Mouse (Mus musculus): ENCODE data around the gene Cldn15. TPM values are rescaled to one million over a fixed set of nuclear protein-coding genes. Genes with fewer than 3 reads are reported as not detected.
"Not testable (repeated sequence)": the region's sequence is repeated elsewhere in the genome, so short reads cannot be mapped to it uniquely, and the experiment has no call there.

Cldn15 gene
- polyA plus RNA-seq, 1 experiment from 2014 or later: 6.7 TPM

GRCm38 (mm10) chr5:136931896-136932295 is 34.5 kb upstream of the Cldn15 start:
- H3K9me3 ChIP-seq (ENCODE audit: control insufficient read depth, low read depth, low read length): no peaks in the 10 kb centered on the region
- H3K9ac ChIP-seq (replicated peaks; ENCODE audit: low read depth, low read length): no peak overlapping the region
- no peak overlapping the region for H3K4me2 ChIP-seq (replicated peaks; ENCODE audit: low read depth, low read length)
- H3K27ac ChIP-seq (ENCODE audit: low read length): no peak overlapping the region
- H3K27me3 ChIP-seq (ENCODE audit: control insufficient read depth, insufficient read depth, low read length): no peaks in the 10 kb centered on the region
- 86% methylated on average over 14 of the region's 14 CpGs for WGBS
- no peak overlapping the region for H3K4me3 ChIP-seq (ENCODE audit: low read depth, low read length)
- H3K4me1 ChIP-seq (ENCODE audit: control insufficient read depth, insufficient read depth, low read length): no peaks in the 10 kb centered on the region
- no peaks in the 10 kb centered on the region for H3K36me3 ChIP-seq (ENCODE audit: control insufficient read depth, insufficient read depth, low read length)
- ATAC-seq (ENCODE audit: insufficient number of reproducible peaks, insufficient read depth, low FRiP score, low read depth): no peak

DNA sequence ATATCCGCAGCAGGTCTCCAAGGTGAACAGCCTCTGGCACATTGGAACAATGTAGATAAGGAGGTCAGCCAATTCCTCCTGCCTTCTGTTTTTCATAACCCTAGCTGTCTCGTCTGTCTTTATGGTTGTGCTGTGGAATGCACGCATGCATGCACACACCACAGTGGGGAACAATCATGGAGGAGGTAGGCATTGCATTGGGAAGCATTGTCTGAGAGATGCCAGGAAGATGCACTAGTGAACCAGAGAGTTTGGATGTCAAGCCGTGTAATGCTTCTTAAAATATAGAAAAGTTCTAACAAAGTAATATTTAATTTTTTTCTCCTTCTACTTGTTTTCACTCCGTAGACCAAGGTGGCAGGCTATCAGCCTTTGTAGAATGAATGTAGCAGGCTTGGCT is 33.5 kb upstream of the Cldn15 start:
- no peak overlapping the region for H3K4me3 ChIP-seq (ENCODE audit: low read depth, low read length)
- no peaks in the 10 kb centered on the region for H3K4me1 ChIP-seq (ENCODE audit: control insufficient read depth, insufficient read depth, low read length)
- H3K36me3 ChIP-seq (ENCODE audit: control insufficient read depth, insufficient read depth, low read length): no peaks in the 10 kb centered on the region
- no peak overlapping the region for H3K27ac ChIP-seq (ENCODE audit: low read length)
- no peak for ATAC-seq (ENCODE audit: insufficient number of reproducible peaks, insufficient read depth, low FRiP score, low read depth)
- no peak overlapping the region for H3K4me2 ChIP-seq (replicated peaks; ENCODE audit: low read depth, low read length)
- H3K9me3 ChIP-seq (ENCODE audit: control insufficient read depth, low read depth, low read length): no peaks in the 10 kb centered on the region
- no peaks in the 10 kb centered on the region for H3K27me3 ChIP-seq (ENCODE audit: control insufficient read depth, insufficient read depth, low read length)
- H3K9ac ChIP-seq (replicated peaks; ENCODE audit: low read depth, low read length): no peak overlapping the region
- 84% methylated on average over 5 of the region's 5 CpGs for WGBS

DNA sequence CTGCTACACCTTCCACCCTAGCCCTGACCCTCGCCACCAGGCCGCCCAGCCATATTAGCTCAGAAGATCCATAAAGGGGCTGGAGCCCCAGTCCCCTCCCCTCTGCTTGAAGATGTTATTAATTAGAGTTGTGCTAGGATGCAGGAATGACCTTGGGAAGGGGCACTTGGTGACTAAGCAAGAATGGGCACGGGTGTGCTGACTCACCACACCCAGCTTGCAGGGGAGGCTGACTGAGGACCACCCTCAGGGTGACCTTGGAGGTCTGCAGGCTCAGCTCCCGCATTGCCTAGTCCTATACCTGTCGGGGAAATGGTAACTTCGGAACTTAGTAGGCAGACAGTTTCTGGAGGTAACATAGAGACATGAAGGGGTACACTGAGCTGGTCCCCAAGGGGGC is 32.5 kb upstream of the Cldn15 start:
- no peak for ATAC-seq (ENCODE audit: insufficient number of reproducible peaks, insufficient read depth, low FRiP score, low read depth)
- H3K4me2 ChIP-seq (replicated peaks; ENCODE audit: low read depth, low read length): no peak overlapping the region

GRCm38 (mm10) chr5:136935905-136936695 is 30.3 kb upstream of the Cldn15 start:
- no peaks in the 10 kb centered on the region for H3K9me3 ChIP-seq (ENCODE audit: control insufficient read depth, low read depth, low read length)
- no peak overlapping the region for H3K9ac ChIP-seq (replicated peaks; ENCODE audit: low read depth, low read length)
- H3K27ac ChIP-seq (ENCODE audit: low read length): no peak overlapping the region
- no peak overlapping the region for H3K4me3 ChIP-seq (ENCODE audit: low read depth, low read length)
- 61% methylated on average over 7 of the region's 7 CpGs for WGBS
- no peak overlapping the region for H3K4me2 ChIP-seq (replicated peaks; ENCODE audit: low read depth, low read length)
- H3K4me1 ChIP-seq (ENCODE audit: control insufficient read depth, insufficient read depth, low read length): no peaks in the 10 kb centered on the region
- no peaks in the 10 kb centered on the region for H3K27me3 ChIP-seq (ENCODE audit: control insufficient read depth, insufficient read depth, low read length)
- H3K36me3 ChIP-seq (ENCODE audit: control insufficient read depth, insufficient read depth, low read length): no peaks in the 10 kb centered on the region
- no peak for ATAC-seq (ENCODE audit: insufficient number of reproducible peaks, insufficient read depth, low FRiP score, low read depth)

More for the DNA sequence above, 32.5 kb upstream of the Cldn15 start:
- 85% methylated on average over 6 of the region's 6 CpGs for WGBS
- no peak overlapping the region for H3K9ac ChIP-seq (replicated peaks; ENCODE audit: low read depth, low read length)
- H3K4me1 ChIP-seq (ENCODE audit: control insufficient read depth, insufficient read depth, low read length): no peaks in the 10 kb centered on the region
- H3K9me3 ChIP-seq (ENCODE audit: control insufficient read depth, low read depth, low read length): no peaks in the 10 kb centered on the region
- no peaks in the 10 kb centered on the region for H3K27me3 ChIP-seq (ENCODE audit: control insufficient read depth, insufficient read depth, low read length)
- H3K36me3 ChIP-seq (ENCODE audit: control insufficient read depth, insufficient read depth, low read length): no peaks in the 10 kb centered on the region
- H3K4me3 ChIP-seq (ENCODE audit: low read depth, low read length): no peak overlapping the region
- no peak overlapping the region for H3K27ac ChIP-seq (ENCODE audit: low read length)

GRCm38 (mm10) chr5:136936750-136937149 is 29.7 kb upstream of the Cldn15 start:
- no peaks in the 10 kb centered on the region for H3K9me3 ChIP-seq (ENCODE audit: control insufficient read depth, low read depth, low read length)
- no peak overlapping the region for H3K9ac ChIP-seq (replicated peaks; ENCODE audit: low read depth, low read length)
- no peaks in the 10 kb centered on the region for H3K4me1 ChIP-seq (ENCODE audit: control insufficient read depth, insufficient read depth, low read length)
- H3K4me3 ChIP-seq (ENCODE audit: low read depth, low read length): no peak overlapping the region
- WGBS: 83% methylated on average over 6 of the region's 6 CpGs
- no peaks in the 10 kb centered on the region for H3K36me3 ChIP-seq (ENCODE audit: control insufficient read depth, insufficient read depth, low read length)
- no peak overlapping the region for H3K4me2 ChIP-seq (replicated peaks; ENCODE audit: low read depth, low read length)
- no peaks in the 10 kb centered on the region for H3K27me3 ChIP-seq (ENCODE audit: control insufficient read depth, insufficient read depth, low read length)
- H3K27ac ChIP-seq (ENCODE audit: low read length): no peak overlapping the region
- ATAC-seq (ENCODE audit: insufficient number of reproducible peaks, insufficient read depth, low FRiP score, low read depth): no peak

- WGBS: 87% methylated on average over 5 of the region's 5 CpGs
- no peak for ATAC-seq (ENCODE audit: insufficient number of reproducible peaks, insufficient read depth, low FRiP score, low read depth)
- no peaks in the 10 kb centered on the region for H3K36me3 ChIP-seq (ENCODE audit: control insufficient read depth, insufficient read depth, low read length)
- H3K27me3 ChIP-seq (ENCODE audit: control insufficient read depth, insufficient read depth, low read length): no peaks in the 10 kb centered on the region
- no peaks in the 10 kb centered on the region for H3K9me3 ChIP-seq (ENCODE audit: control insufficient read depth, low read depth, low read length)
- H3K4me1 ChIP-seq (ENCODE audit: control insufficient read depth, insufficient read depth, low read length): no peaks in the 10 kb centered on the region
- no peak overlapping the region for H3K4me2 ChIP-seq (replicated peaks; ENCODE audit: low read depth, low read length)
- no peak overlapping the region for H3K4me3 ChIP-seq (ENCODE audit: low read depth, low read length)
- H3K9ac ChIP-seq (replicated peaks; ENCODE audit: low read depth, low read length): no peak overlapping the region
- H3K27ac ChIP-seq (ENCODE audit: low read length): no peak overlapping the region
These were observed 28.8 kb upstream of the Cldn15 start for GRCm38 (mm10) chr5:136937621-136938020.

- Histone ChIP-seq H3K4me1 (ENCODE audit: control insufficient read depth, insufficient read depth, low read length) (no peaks in the 10 kb centered on the region), H3K36me3 (ENCODE audit: control insufficient read depth, insufficient read depth, low read length) (no peaks in the 10 kb centered on the region), H3K27ac (ENCODE audit: low read length) (no peak overlapping the region), H3K9ac (replicated peaks; ENCODE audit: low read depth, low read length) (no peak overlapping the region), H3K4me2 (replicated peaks; ENCODE audit: low read depth, low read length) (no peak overlapping the region), H3K27me3 (ENCODE audit: control insufficient read depth, insufficient read depth, low read length) (no peaks in the 10 kb centered on the region), H3K9me3 (ENCODE audit: control insufficient read depth, low read depth, low read length) (no peaks in the 10 kb centered on the region), H3K4me3 (ENCODE audit: low read depth, low read length) (no peak overlapping the region)
- 67% methylated on average over 7 of the region's 7 CpGs for WGBS
- ATAC-seq (ENCODE audit: insufficient number of reproducible peaks, insufficient read depth, low FRiP score, low read depth): no peak
These were observed 27.1 kb upstream of the Cldn15 start for GRCm38 (mm10) chr5:136939284-136939683.

DNA sequence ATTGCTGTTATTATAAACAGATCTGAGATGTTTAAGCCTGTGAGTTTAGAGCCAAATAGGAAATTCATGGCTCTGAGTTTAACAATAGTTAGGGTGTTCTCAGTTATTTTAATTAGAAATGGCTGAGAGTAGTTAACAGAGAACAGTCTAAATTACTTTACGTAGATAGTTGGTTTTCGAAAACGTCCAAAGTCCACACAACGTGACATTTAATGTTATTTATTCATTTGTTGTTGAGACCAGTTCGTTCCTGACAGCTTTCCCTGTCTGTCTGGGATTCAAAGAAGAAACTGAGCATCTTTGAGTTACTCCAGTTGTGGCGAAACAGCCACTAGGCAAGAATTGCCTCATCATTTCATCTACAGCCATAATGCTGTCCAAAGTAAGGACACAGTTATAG is 26.4 kb upstream of the Cldn15 start:
- not testable (repeated sequence) for H3K27me3 ChIP-seq (ENCODE audit: control insufficient read depth, insufficient read depth, low read length); ATAC-seq (ENCODE audit: insufficient number of reproducible peaks, insufficient read depth, low FRiP score, low read depth); H3K4me1 ChIP-seq (ENCODE audit: control insufficient read depth, insufficient read depth, low read length); H3K9me3 ChIP-seq (ENCODE audit: control insufficient read depth, low read depth, low read length); H3K9ac ChIP-seq (replicated peaks; ENCODE audit: low read depth, low read length); H3K4me2 ChIP-seq (replicated peaks; ENCODE audit: low read depth, low read length); H3K27ac ChIP-seq (ENCODE audit: low read length); H3K4me3 ChIP-seq (ENCODE audit: low read depth, low read length); H3K36me3 ChIP-seq (ENCODE audit: control insufficient read depth, insufficient read depth, low read length)
- WGBS: 74% methylated on average over 6 of the region's 6 CpGs

Measured in stomach, embryonic 14.5 days (tissue).